In the genomic region with DNA sequence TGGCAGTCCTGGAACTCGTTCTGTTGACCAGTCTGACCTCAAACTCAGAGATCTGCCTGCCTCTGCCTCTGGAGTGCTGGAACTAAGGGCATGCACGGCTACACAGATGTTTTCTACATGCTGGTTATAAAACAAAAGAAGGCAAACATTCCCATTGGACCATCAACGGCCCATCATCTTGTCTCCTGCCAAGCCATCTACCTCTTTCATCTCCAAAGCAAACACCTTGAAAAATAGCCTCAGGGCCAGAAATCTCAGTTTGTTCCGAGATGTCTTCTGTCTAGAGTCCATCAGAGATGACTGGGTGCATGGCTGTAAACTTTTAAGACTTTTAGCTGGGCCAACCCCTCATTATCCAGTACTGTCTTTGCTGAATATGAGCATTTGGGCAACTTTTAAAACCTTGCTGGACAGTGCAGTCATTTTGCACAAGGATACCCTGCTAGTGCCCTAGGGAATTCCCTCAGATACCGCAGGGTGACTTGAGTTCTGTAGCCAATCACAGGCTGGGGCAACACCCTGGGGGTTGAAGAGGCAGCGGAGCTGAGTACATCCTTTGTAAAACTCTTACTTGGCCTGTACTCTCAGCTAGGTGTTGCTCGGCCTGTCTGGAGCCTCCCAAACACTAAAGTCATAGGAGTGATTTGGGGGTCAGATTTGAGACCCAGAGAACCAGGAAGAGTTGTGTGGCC, we compare ENCODE assay signal across 14 mouse cellular contexts. TPM values are rescaled to one million over a fixed set of nuclear protein-coding genes. Genes with fewer than 3 reads are reported as not detected.
DNase-seq lines count a peak whose midpoint lies in the region; ATAC-seq and TF ChIP-seq lines count a peak whose summit lies in the region.
"Had no signal": no experiment of that assay in that cellular context is flagged by ENCODE, and none has a peak within 500 bp of the region (broad histone marks: within the 10 kb centered on the region; RNA-seq: fewer than 3 reads in every experiment).

No protein-coding gene starts in this region.

- no peaks in the 10 kb centered on the region for H3K27me3 ChIP-seq in CH12.LX (replicated peaks)
- H3K27me3 ChIP-seq in limb, embryonic 13.5 days: no peaks in the 10 kb centered on the region

- 62% methylated on average over 7 of the region's 7 CpGs for WGBS in limb, embryonic 13.5 days

- no peaks in the 10 kb centered on the region for H3K79me2 ChIP-seq in CH12.LX (replicated peaks; ENCODE audit: control insufficient read depth, extremely low read depth, insufficient read depth, poor library complexity, severe bottlenecking)

- TF ChIP-seq POLR2A in CH12.LX (IDR thresholded peaks at IDR 0.05; ENCODE audit: low read depth, low read length): no peak

- peaks cover 10 to 44% of the 10 kb centered on the region in 2 experiments for H3K4me1 ChIP-seq in CH12.LX (ENCODE audit: control insufficient read depth in 1 of 2, insufficient read depth in 2 of 2)
- H3K4me1 ChIP-seq in limb, embryonic 13.5 days: peaks cover 19% of the 10 kb centered on the region

- H3K9me3 ChIP-seq in CH12.LX (replicated peaks; ENCODE audit: low read length): peaks cover 8% of the 10 kb centered on the region
- H3K9me3 ChIP-seq in limb, embryonic 13.5 days: no peaks in the 10 kb centered on the region
- H3K9me3 ChIP-seq: hindbrain, embryonic 12.5 days; liver, embryonic 15.5 days had no signal

- H3K9ac ChIP-seq in CH12.LX (ENCODE audit: insufficient read depth, low read depth): peak overlapping the region; percentile 85; the same call in 1 of the 2 replicates
- H3K9ac ChIP-seq in limb, embryonic 13.5 days: no peak overlapping the region
- H3K9ac ChIP-seq: liver, embryonic 15.5 days had no signal

- peak overlapping the region; percentile 96 for H3K4me2 ChIP-seq in CH12.LX (ENCODE audit: insufficient read depth, low read depth, poor library complexity, severe bottlenecking)
- H3K4me2 ChIP-seq in limb, embryonic 13.5 days (replicated peaks): peak overlapping the region; percentile 84

- ATAC-seq in limb, embryonic 13.5 days (ENCODE audit: low FRiP score, low read depth): no peak

- H3K36me3 ChIP-seq in CH12.LX (replicated peaks in 1 of 2; ENCODE audit: control insufficient read depth in 1 of 2, insufficient read depth in 1 of 2, low read length in 1 of 2): peaks cover 0 to 2% of the 10 kb centered on the region in 2 experiments
- H3K36me3 ChIP-seq in limb, embryonic 13.5 days: no peaks in the 10 kb centered on the region
- H3K36me3 ChIP-seq: hindbrain, embryonic 12.5 days; liver, embryonic 15.5 days had no signal

- no peak for TF ChIP-seq EP300 in CH12.LX (IDR thresholded peaks at IDR 0.05; ENCODE audit: low read length)

- H3K4me3 ChIP-seq in layer of hippocampus, adult 2 months: peak overlapping the region; percentile 61; the same call in 1 of the 2 replicates
- H3K4me3 ChIP-seq in CH12.LX (replicated peaks in 1 of 3; ENCODE audit: low read depth in 2 of 3, low read length in 2 of 3, poor library complexity in 1 of 3): peak overlapping the region; percentile 58 to 76 (median 66)
- peak overlapping the region; percentile 62; the same call in 1 of the 2 replicates for H3K4me3 ChIP-seq in limb, embryonic 13.5 days

- H3K27ac ChIP-seq in layer of hippocampus, adult 2 months: 0 out of 2 replicates have a peak overlapping the region, but pooled peaks have one; percentile 84
- H3K27ac ChIP-seq in CH12.LX (ENCODE audit: insufficient read depth, low read depth): peak overlapping the region; percentile 76; the same call in 1 of the 2 replicates
- no peak overlapping the region for H3K27ac ChIP-seq in limb, embryonic 13.5 days
- H3K27ac ChIP-seq: hindbrain, embryonic 12.5 days; liver, embryonic 15.5 days had no signal

- in situ Hi-C loops in CH12.LX (cut with MboI; ENCODE audit: low pct_ligation_motif_present, low pct_unique_long_range_greater_than_20kb, low sequenced_read_pairs): no loop called here

- dilution Hi-C loops in CH12.LX (cut with MboI; ENCODE audit: extremely low pct_ligation_motif_present, extremely low pct_unique_long_range_greater_than_20kb, low sequenced_read_pairs): no loop called here

- no peak for TF ChIP-seq RAD21 in CH12.LX (IDR thresholded peaks at IDR 0.05; ENCODE audit: low read depth, low read length)

- no peak for DNase-seq in layer of hippocampus, adult 2 months (ENCODE audit: low spot score in 2 of 2)
- DNase-seq in layer of hippocampus, postnatal 36 days: no peak
- DNase-seq in A20 (ENCODE audit: low read depth, low spot score) (peak; percentile 72), CH12.LX (ENCODE audit: extremely low read depth) (peak; percentile 46)
- DNase-seq in lung, postnatal 25 days (ENCODE audit: low spot score): no peak
- no peak for DNase-seq in layer of hippocampus, postnatal 25 days (ENCODE audit: extremely low spot score in 1 of 2, low spot score in 1 of 2)
- DNase-seq: cerebellum, postnatal 36 days; kidney, adult 18-20 months; kidney, postnatal 4 days had no signal

- TF ChIP-seq CTCF in layer of hippocampus, adult 2 months (conservative IDR thresholded peaks at IDR 0.05): no peak
- TF ChIP-seq CTCF in CH12.LX (conservative IDR thresholded peaks at IDR 0.05 in 1 of 2, IDR thresholded peaks at IDR 0.05 in 1 of 2; ENCODE audit: low read depth in 2 of 2, low read length in 2 of 2): no peak

TF ChIP-seq in CH12.LX, 34 proteins besides CTCF, POLR2A, EP300 and RAD21:
- TF ChIP-seq ELF1 (IDR thresholded peaks at IDR 0.05; ENCODE audit: low read depth, low read length) (0 out of 2 replicates have a peak, but pooled peaks have one; percentile 2), TCF12 (IDR thresholded peaks at IDR 0.05; ENCODE audit: low read depth, low read length) (peak; percentile 28; the same call in 1 of the 2 replicates), UBTF (IDR thresholded peaks at IDR 0.05; ENCODE audit: low read depth, low read length) (no peak), ETS1 (conservative IDR thresholded peaks at IDR 0.05; ENCODE audit: low read depth, low read length) (no peak), SMC3 (IDR thresholded peaks at IDR 0.05; ENCODE audit: low read depth, low read length) (no peak), TBP (conservative IDR thresholded peaks at IDR 0.05; ENCODE audit: low read depth, low read length) (0 out of 2 replicates have a peak, but pooled peaks have one; percentile 21)

RNA-seq across cellular contexts. Expression of gene Gm42791, which starts 19.0 kb away (rescaled TPM):
- 10 to 100 TPM; 25.2 to 25.8 TPM for total RNA-seq in layer of hippocampus, adult 2 months (2021)
- 10 to 100 TPM; 24.3 to 31.6 TPM for total RNA-seq in layer of hippocampus, postnatal 36 days (2021)
- total RNA-seq in CH12.LX (2012; rRNA removed): not detected in 2 replicates
- 0.42 TPM in 1 of 2 replicates, not detected in the other for total RNA-seq in CH12.LX (2014; rRNA removed)
- 1.3 and 2.1 TPM in 2 replicates for polyA plus RNA-seq in CH12.LX (2012; ENCODE audit: insufficient read length, low read depth)
- 1.6 and 2.6 TPM in 2 replicates for polyA plus RNA-seq in limb, embryonic 13.5 days (2015; fragmentation: Nextera tagmentation; extraction: Ambion mirVana)
- 10 to 100 TPM; 18.9 to 21.1 TPM for total RNA-seq in layer of hippocampus, postnatal 25 days (2021)
- total RNA-seq: midbrain, postnatal 0 days had no signal
- polyA plus RNA-seq: gonadal fat pad, adult 2 months; liver, embryonic 15.5 days had no signal

Comparison
In these comparisons a context has a peak if more than half of its experiments do, and no peak if none do; other contexts are left out.
1. DNase-seq: peak in A20 (single experiment) and CH12.LX (single experiment); none in layer of hippocampus, adult 2 months (0 of 2), layer of hippocampus, postnatal 36 days (0 of 2), lung, postnatal 25 days (single experiment) and layer of hippocampus, postnatal 25 days (0 of 2).
2. RNA of gene Gm42791, which starts 19.0 kb away (total RNA-seq): 24.3 to 31.6 TPM in layer of hippocampus, postnatal 36 days, 25.2 to 25.8 TPM in layer of hippocampus, adult 2 months and 18.9 to 21.1 TPM in layer of hippocampus, postnatal 25 days; 0.42 TPM in CH12.LX; every median in the first group is over 10 times any median in the second.
3. Peak in every context shown above with its lines, with median percentiles within 50 percentile points of each other: H3K4me3 ChIP-seq.